Mouse (Mus musculus): ENCODE measurements around the gene Lrrc57.
A peak's percentile ranks its signal among the peaks of the same experiment; 100 is the strongest.

Lrrc57 gene

GRCm38 (mm10) chr2:120608830-120609723 lies at the start of gene Lrrc57, which contains the start of gene Haus2:
TSS of gene Lrrc57 (minus strand) at chr2:120609520.
TSS of gene Haus2 (plus strand) at chr2:120609383.
- peak; percentile 85 for DNase-seq (ENCODE audit: low read depth)

- no peak for DNase-seq (ENCODE audit: low read depth)
Measured at GRCm38 (mm10) chr2:120658486-120658885, 49.2 kb upstream of the Lrrc57 start.

DNA sequence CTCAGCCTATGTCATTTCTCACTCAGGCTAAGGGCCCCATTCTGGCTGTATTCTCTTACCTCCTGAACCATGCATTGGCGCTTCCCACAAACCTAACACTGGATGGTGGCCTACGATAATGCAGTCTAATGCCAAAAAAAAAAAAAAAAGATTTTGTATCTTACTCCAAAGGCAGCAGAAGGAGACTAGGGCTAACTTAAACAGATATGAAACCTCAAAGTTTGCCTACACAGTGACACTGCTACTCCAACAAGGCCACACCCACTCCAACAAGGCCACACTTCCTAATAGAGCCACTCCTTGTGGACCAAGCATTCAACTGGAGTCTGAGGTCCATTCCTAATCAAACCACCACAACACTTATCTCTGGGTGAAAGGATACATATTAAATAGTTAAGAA lies 47.4 kb upstream of the Lrrc57 start:
- DNase-seq (ENCODE audit: low read depth): no peak

GRCm38 (mm10) chr2:120655905-120656304 lies 46.6 kb upstream of the Lrrc57 start:
- DNase-seq (ENCODE audit: low read depth): no peak

- DNase-seq (ENCODE audit: low read depth): no peak
Measured at GRCm38 (mm10) chr2:120654693-120655092, 45.4 kb upstream of the Lrrc57 start.

DNA sequence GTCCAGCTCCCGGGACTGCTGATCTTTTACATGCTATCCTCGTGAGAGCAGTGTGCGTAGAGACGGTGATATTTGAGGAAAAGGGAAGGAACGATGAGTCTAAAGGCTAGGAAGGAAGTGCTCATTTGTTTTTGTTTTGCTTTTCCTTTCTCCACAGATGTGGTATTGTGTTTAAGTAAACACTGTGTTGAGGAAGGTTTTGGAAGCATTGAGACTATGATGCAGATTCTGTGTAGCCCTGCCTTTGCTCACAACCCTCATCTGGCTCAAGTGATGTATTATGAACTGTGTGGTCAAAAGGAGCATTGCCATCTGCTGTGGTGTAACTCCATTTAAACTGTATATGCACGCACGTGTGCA lies 43.6 kb upstream of the Lrrc57 start:
- DNase-seq (ENCODE audit: low read depth): no peak

- DNase-seq (ENCODE audit: low read depth): no peak
Measured at GRCm38 (mm10) chr2:120652256-120652924, 43.1 kb upstream of the Lrrc57 start.

GRCm38 (mm10) chr2:120646777-120647176 lies 37.5 kb upstream of the Lrrc57 start:
- no peak for DNase-seq (ENCODE audit: low read depth)

DNA sequence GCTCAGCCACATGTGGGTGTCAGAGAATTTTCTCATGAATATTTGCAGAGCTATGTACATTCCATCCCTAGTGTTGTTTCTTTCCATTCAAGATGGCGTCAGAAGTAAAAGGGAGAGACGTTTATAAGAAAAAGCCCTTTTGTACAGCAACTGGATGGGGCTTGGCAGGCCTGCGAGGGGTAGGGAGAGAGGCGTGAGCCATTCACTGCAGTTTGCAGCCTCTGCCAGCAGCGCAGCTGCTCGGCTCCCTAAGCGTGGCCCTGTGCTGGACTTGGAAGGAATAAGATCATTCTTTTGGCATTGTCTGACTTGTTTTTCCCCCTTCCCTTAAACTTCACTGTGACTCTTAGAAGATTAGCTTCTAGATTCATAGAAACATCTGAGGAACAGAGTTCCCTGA lies 34.5 kb upstream of the Lrrc57 start:
- DNase-seq (ENCODE audit: low read depth): no peak

- DNase-seq (ENCODE audit: low read depth): no peak
Measured at GRCm38 (mm10) chr2:120640835-120641234, 31.5 kb upstream of the Lrrc57 start.

GRCm38 (mm10) chr2:120631957-120632356 lies 22.6 kb upstream of the Lrrc57 start:
- DNase-seq (ENCODE audit: low read depth): peak; percentile 38

- DNase-seq (ENCODE audit: low read depth): no peak
Measured at GRCm38 (mm10) chr2:120631521-120631920, 22.2 kb upstream of the Lrrc57 start.

DNA sequence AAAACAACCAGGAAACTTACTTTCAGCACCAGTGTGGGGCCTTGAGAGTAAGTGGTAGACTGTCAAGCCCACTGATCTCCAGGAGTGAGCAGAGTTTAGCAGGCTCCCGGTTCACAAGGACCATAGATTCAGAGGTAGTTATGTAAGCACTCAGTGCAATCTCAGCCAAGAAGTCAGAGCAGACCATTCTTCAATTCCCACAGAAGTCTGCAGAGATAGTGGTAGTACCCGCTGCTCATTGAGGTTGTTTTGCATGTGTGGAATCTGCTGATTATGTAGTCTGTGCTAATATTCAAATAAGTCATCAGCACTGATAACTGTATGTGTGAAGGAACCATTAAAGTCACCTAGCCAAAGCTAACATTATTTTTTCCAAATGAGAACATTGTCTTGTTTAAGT lies 21.3 kb upstream of the Lrrc57 start:
- no peak for DNase-seq (ENCODE audit: low read depth)

- DNase-seq (ENCODE audit: low read depth): no peak
Measured at GRCm38 (mm10) chr2:120630246-120630645, 20.9 kb upstream of the Lrrc57 start.

DNA sequence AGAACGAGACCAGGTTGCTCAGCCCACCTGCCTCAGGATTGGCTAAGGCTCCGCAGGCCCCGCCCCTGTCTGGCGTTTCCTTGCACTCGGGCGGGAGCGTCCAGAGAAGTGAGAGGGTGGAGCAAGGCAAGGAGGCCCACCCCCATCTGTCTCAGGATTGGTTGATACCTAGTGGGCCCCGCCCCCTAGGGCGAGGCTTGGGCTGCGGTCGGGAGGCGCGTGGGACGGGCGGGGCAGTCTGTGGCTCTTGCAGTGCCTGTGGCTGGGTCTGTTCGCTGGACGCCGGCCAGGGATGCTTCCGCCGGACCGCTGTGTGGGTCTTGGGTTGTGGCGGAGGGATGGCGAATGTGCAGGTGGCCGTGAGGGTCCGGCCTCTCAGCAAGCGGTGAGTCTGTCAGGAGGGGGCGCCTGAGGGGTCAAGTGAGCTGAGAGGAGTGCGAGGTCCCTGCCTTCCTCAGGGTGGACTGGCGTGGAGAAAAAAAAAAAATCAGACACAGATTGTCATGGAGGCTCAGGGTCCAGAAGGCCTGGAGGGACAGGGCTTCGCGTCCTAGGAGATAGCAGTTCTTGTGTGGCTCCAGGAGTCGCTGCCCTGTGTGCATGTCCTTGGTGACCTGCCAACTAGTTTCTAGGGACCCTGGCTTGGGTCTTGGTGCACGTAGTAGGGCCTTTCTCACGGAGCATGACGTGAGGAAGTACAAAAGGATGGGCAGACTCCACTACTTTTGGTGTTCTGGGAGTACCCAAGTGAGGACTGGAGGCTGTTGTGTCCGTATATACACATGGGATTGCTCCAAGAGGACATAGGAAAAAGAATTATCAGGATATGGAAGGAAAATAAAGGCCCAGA lies 19.8 kb upstream of the Lrrc57 start, which contains the start of gene Stard9:
Stard9 (plus strand) TSS at position 236 of the 850 bp plus-strand sequence.
- DNase-seq (ENCODE audit: low read depth): peak; percentile 96

DNA sequence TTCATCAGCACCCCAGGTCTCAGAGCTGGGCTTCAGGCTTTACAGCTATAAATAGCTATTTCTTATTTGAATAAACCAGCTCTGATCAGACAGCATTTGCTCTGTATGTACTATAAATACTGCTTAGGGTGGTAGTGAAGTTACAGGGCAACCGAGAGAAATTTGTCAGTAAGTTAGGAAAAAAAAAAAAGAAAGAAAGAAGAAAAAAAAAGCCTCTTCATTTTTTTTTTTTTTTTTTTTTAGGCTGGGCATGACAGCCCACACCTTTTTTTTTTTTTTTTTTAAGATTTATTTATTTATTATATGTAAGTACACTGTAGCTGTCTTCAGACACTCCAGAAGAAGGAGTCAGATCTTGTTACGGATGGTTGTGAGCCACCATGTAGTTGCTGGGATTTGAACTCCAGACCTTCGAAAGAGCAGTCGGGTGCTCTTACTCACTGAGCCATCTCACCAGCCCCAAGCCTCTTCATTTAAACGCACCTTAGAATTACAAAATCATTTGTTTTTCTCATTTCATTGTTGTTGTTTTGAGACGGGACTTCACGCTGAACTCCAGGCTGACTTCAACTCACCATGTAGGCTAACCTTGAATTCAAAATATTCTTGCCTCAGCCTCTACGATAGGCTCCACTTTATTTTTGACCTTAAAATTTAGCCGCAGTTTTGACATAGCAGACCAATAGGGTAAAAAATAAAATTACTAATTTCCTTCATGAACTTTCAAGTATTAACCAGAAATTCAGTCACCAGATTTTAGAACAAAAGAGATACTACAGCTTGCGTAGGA lies 19.0 kb upstream of the Lrrc57 start:
- DNase-seq (ENCODE audit: low read depth): no peak

DNA sequence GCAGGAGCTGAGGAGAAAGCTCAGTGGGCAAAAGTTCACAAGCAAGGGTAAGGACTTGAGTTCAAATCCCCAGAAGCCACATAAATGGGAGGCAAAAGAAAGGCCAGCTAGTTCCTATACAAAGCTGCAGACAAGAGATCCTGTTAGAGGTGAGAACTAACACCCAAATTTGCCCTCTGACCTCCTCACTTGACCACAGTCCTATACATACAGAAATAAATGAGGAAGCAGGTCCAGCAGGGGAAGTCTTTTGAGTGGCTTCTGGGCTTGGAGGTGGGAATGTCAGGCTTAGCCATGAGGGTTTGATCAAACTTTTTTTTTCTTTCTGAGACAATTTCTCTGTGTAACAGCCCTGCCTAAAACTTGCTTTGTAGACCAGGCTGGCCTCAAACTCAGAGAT lies 13.6 kb upstream of the Lrrc57 start:
- no peak for DNase-seq (ENCODE audit: low read depth)

- no peak for DNase-seq (ENCODE audit: low read depth)
Measured at GRCm38 (mm10) chr2:120619538-120619937, 10.2 kb upstream of the Lrrc57 start.

- DNase-seq (ENCODE audit: low read depth): no peak
Measured at GRCm38 (mm10) chr2:120616279-120617163, 7.2 kb upstream of the Lrrc57 start.

- DNase-seq (ENCODE audit: low read depth): no peak
Measured at GRCm38 (mm10) chr2:120606021-120606690, 3.2 kb downstream of the Lrrc57 start.

Measured in c-Kit-positive CD71-negative TER-119-negative erythroid progenitor cells, embryonic 14.5 days (primary cell).